Mouse (Mus musculus): ENCODE measurements around the gene Mrpl23. TPM values are rescaled to one million over a fixed set of nuclear protein-coding genes. Genes with fewer than 3 reads are reported as not detected.
A peak's percentile ranks its signal among the peaks of the same experiment; 100 is the strongest.

Gene Mrpl23
- 10 to 100 TPM; 16.1 to 39.0 TPM for total RNA-seq (2021)

DNA sequence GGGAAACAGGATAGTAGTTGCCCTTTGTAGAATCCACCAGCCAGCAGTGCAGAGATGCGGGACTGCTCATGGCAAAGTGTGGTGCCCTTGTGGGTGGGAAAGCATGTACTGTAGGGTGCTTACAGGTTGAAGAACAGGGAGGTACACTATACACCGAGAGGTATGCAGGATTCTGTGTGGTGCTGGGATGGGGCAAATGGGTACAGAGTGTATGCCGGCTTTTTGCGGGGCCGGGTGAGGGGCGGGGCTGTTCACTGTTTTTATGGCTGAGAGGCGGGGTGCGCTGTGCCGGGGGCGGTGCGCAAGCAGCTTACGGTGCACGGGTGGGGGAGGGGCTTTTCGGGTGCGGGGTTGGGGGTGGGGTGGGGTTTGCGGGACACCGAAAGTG, at the start of gene Mrpl23:
Gene Mrpl23, plus strand, starts transcription at position 16 of the 388 bp plus-strand sequence.
- no peak for DNase-seq (ENCODE audit: low spot score)
- intact Hi-C loops (cut with DNase I), result no loop called here

DNA sequence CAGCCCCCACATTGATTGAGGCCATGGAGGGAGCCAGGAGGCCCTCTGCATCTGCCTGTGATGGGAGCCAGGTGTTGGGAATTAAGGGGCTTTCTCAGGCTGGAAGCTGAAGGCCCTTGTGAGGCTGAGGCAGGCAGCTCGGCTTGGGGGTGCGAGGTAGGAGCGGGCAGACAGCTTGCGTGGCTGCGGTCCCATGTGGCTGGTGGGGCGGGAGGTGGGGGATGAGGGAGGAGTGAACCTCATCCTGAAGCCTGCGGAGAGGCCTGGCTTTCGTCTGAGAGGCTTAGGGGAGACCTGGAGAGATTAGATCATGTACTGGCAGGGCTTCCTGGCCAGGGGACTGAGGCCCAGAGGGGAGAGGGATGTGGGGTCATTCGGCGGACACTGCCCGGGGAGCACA, 49.4 kb upstream of the Mrpl23 start:
- no peak for DNase-seq (ENCODE audit: low spot score)
- intact Hi-C loops (cut with DNase I), result loop anchor here (5.0 kb wide), 2 partner anchors 54 to 146 kb away; no protein-coding TSS in a partner anchor

DNA sequence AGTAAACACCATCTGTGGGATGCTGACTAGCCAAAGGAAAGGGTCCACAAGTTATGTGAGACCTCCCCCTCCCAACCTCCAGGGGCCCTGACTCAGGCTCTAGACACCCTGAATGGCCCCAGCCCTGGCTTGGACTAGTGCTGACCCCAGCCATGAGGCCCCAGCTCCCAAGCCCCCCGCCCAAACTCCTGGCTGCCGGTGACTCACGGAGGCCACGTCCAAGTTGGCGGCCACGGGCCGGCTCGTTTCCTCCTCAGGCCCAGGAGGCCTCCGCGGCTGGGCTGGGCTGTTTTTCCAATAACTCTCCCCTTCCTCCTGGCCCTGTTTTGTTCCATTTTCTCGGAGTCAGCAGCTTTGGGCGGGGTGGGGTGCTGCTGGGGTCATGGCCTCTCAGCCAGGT, 47.7 kb upstream of the Mrpl23 start:
- DNase-seq (ENCODE audit: low spot score), result peak; percentile 76
- intact Hi-C loops (cut with DNase I), result loop anchor here (5.0 kb wide), 2 partner anchors 53 to 147 kb away; no protein-coding TSS in a partner anchor

DNA sequence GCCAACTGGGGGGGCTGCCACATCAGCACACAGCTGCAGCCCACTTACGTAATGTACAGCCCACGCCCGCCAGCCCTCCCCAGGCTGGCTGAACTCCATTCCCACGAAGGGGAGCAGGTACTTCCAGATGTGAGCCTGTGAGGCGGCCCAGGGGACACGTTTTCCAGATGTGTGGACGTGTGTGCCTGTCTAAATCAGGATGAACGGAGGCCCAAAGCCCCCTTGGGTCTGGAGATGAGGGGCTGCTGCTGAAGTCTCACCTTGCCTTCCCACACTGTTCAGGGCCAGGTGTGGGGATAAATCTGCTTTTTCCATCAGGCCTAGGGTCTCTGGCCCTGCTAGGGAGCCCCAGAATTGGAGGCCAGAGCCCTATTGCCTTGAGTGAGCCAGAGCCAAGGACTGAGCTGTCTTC, 45.7 kb upstream of the Mrpl23 start:
- intact Hi-C loops (cut with DNase I), result no loop called here
- no peak for DNase-seq (ENCODE audit: low spot score)

DNA sequence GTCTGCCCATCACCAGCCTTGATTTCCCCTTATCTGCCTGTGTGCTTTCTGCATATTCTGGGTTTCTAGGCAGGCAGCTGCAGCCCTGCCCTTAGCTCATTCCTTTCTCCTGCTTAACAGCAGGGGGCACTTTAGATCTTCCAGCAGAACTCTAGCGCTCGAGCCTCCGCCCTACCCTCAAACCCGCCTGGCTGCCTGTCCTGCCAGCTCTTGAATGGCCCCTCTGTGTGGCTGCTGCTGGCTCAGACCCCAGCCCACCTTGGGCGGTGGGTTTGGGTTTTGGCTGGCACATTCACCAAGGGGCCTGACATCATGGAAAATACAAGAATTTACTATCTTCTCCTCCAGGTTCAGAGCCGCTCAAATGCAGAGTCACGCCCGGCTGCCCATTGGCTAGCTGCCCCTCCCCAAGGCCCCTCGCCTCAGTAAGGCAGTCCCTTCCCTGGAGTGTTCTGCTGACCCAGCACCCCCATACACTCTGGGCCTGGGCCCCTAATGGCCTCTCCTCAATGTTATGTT, 45.1 kb upstream of the Mrpl23 start:
- DNase-seq (ENCODE audit: low spot score), result no peak
- intact Hi-C loops (cut with DNase I), result no loop called here

DNA sequence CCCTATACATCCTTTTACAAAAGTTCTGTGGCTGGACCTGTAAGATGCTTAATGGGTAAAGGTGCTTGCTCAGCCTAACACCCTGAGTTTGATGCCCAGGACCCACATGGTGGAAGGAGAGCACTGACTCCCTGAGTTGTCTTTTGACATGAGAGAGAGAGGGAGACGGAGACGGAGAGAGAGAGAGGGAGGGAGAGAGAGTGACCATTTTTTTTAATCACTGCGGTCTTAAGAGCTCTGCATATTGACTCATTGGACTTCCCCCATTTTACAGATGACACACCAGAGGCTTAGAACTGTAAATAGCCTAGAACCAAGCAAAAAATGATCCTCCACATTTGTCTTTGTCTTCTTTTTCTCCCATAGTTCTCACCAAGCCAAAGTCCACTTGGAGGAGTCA, 44.4 kb upstream of the Mrpl23 start:
- intact Hi-C loops (cut with DNase I), result no loop called here
- DNase-seq (ENCODE audit: low spot score), result no peak

DNA sequence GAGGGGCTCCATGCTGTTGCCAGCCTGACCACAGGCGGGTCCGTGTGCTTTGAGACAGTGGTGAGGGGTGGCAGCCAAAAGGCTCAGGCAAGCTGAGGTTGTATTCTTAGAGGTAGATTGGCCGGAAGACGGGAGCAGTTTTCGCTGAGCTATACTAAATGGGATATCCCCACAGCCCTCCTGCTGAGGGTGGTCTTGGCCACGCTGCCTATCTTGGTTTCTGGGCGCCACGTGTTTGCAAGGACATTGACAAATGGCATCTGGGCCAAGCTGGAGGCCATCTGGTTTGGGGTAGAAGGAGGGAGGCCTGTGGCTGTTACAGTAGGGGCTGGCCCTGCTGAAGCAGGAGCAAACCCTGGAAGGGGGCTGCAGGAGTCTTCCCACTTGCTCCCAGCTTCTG, 39.0 kb upstream of the Mrpl23 start:
- DNase-seq (ENCODE audit: low spot score), result no peak
- intact Hi-C loops (cut with DNase I), result no loop called here

DNA sequence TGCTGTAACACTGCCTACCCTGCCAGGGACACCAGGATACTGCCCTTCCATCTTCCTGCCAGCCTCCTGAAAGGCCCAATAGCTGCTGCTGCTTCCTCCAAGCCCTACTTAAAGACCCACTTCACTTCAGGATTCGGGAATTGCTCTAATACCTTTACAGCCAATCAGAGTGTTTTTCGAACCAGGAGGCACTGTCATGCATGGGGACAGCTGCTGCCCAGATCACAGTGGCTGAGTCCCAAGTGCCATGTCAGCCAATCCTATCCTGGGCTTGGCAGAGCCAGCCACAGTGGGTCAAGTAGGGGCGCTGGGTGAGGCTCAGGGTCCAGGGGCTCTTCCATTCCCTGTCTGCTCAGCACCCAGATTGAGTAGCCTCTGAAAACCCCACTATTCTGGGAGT, 36.3 kb upstream of the Mrpl23 start:
- DNase-seq (ENCODE audit: low spot score), result no peak
- intact Hi-C loops (cut with DNase I), result loop anchor here (5.0 kb wide), 1 partner anchor 179 kb away; no protein-coding TSS in a partner anchor

DNA sequence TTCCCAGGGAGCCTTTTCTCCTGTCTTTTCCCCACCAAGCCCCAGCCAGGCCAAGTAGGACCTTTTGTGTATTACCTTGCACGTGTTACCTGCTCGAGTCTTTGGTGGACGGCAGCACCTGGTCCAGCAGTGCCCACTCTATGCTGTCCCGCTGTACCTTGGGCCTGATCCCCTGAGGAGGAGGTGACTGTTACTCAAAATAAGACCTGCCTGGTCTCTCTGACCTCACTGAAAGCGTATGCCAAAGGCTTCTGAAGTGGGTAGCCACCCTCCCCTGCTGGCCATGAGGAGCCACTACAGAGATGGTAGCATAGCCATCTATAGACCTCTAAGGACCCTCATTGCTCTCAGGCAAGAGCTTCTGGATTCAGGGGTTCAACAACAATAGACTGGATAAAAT, 35.7 kb upstream of the Mrpl23 start:
- intact Hi-C loops (cut with DNase I), result loop anchor here (1.0 to 5.0 kb wide), 2 partner anchors 56 to 179 kb away; no protein-coding TSS in a partner anchor
- no peak for DNase-seq (ENCODE audit: low spot score)

DNA sequence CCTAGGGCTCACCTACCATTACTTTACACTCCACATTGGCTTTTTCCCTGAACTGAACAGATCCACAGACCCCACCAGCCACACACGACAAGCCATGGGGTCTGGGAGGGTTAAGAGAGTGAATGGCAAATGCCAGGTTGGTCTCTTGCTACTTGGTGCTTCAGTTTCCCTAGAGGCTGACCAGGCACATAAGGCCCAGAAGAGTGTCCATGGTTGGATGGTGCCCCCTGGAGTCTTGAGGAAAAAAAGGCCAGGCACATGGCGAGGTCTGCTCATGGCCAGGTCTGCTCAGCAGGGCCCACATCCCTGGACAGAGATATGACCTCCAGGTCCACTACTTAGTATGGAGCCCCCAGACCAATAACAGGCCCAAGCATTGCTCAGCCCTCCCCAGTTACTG, 34.7 kb upstream of the Mrpl23 start:
- DNase-seq (ENCODE audit: low spot score), result peak; percentile 34
- intact Hi-C loops (cut with DNase I), result loop anchor here (1.0 to 5.0 kb wide), 3 partner anchors 57 to 180 kb away; no protein-coding TSS in a partner anchor

DNA sequence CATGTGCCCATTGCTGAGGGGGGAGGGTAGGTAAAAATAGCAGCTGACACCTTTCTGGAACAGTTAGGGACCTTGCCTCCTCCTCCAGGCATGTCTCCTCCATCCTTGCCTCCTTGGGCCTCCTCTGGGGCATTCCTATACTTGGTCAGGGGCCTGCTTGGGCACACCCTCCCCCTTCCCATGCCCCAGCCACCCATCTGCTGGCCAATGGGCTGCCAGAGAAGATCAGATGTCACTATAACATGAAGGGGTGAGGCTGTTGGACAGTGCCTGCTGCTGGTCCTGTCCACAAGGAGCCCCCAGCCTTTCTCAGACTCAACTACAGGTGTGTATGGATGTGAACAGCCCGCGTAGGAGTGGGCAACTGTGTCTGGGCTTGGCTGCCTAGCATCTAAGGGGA, 33.9 kb upstream of the Mrpl23 start, which contains the start of gene Tnnt3:
Gene Tnnt3, plus strand, starts transcription at position 262 of the 400 bp plus-strand sequence.
- intact Hi-C loops (cut with DNase I), result loop anchor here (2.0 to 5.0 kb wide), 2 partner anchors 164 to 181 kb away; no protein-coding TSS in a partner anchor
- DNase-seq (ENCODE audit: low spot score), result no peak

DNA sequence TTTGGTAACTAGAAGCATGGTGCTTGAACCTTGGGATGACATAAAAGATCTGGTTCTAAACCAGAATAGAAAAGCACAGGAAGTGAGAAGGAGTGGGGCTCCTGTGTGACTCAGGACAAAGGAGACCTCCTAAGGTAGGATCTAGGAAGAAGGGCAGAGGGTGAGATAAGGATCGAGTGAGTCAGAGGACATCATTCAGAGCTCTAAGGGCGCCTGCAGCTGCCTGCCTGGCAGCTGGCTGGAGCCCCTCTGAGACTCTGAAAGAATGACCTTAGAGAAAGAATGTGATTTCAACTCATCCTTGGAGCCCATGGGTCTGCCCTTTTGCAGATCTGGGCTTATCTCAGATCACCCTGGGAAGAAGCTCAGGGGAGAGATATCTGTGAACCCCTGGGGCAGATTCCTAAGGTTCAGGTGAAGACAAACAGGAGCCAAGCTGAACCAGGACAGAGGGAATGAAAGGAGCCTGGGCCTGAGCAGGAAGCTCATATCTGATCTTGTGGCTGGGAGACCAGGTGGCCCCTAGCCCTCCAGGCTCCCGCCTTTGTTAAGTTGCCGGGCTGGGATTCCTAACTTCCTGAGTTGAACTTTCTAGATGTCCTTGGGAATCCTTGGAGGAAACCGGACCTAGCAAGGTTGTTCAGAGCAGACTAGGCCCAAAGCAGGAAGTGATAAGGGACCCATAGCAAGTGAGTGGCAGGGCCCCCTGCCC, 33.3 kb upstream of the Mrpl23 start:
- no peak for DNase-seq (ENCODE audit: low spot score)
- intact Hi-C loops (cut with DNase I), result loop anchor here (2.0 to 5.0 kb wide), 2 partner anchors 164 to 182 kb away; no protein-coding TSS in a partner anchor

DNA sequence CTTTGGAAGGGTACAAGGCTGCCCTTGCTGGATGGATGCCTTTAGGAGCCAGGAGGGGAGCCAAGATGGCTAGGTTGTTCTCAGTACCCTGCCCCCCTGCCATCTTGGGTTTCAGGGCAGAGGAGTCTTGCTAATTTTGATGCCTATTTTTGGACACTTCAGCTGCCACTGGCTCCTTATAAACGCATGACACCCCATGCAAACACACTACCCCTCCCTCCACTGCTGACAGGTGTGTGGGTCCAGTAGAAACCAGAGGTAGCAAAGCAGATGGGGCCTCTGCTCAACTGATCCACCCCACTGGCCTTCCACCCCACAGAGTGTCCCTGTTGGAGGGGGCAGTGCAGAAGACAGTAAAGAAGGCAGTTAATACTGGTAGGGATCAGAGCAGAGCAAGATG, 32.5 kb upstream of the Mrpl23 start:
- no peak for DNase-seq (ENCODE audit: low spot score)
- intact Hi-C loops (cut with DNase I), result no loop called here

DNA sequence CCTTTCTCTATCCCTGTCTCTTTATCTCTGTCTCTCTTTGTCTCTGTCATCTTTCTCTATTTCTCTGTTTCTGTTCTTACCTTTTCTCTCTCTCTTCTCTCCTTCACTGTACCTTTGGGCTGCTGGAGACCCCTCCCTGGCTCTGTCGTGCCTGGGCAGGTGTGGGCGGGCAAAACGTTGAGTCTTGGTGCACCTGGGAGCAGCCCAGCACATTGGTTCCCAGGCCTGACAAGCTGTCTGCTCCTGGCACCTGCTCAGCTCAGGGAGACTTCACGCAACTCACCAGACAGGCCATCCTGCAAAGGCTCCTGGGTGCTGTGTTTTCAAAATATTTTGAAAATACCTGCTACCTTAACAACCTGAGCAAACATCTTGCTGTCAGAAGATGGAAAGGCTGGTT, 29.3 kb upstream of the Mrpl23 start:
- no peak for DNase-seq (ENCODE audit: low spot score)
- intact Hi-C loops (cut with DNase I), result no loop called here

DNA sequence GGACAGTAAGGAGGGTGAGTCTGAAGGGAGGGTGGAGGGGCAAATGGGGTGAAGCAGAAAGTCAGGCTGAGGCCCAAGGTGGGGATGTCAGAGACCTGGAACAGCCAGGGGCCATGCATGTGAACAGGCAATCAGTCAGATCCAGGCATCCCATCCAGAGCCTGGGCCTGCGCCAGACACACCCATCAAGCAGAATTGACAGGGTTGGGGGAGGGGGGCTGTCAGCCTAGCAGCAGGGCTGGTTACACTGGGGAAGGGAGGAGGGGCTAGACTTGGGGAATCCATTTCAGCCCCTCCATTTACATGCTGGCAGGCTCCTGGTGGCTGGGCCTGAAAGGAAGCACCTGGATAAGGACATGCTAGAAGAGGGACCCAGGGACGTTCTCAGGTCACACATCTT, 26.5 kb upstream of the Mrpl23 start:
- intact Hi-C loops (cut with DNase I), result no loop called here

DNA sequence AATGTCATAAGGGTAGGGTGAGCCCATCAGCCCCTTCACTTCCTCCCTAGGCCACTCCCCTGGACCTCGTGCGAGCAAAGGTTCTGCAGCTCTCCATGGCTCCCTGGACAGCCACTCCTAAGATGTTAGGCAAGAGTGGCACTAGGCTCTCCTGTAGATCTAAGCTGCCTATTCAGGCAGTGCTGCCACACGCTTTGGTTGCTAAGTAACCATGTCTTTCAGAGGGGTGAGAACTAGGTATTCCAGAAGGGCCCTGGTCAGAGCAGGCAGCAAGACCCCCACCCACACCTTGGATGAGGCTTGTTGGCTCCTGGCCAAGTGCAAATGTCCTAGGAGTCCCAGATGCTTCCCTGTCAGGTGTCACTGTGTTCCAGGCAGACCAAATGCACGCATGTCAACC, 26.0 kb upstream of the Mrpl23 start:
- no peak for DNase-seq (ENCODE audit: low spot score)

More for the DNA sequence above, 26.5 kb upstream of the Mrpl23 start:
- no peak for DNase-seq (ENCODE audit: low spot score)

DNA sequence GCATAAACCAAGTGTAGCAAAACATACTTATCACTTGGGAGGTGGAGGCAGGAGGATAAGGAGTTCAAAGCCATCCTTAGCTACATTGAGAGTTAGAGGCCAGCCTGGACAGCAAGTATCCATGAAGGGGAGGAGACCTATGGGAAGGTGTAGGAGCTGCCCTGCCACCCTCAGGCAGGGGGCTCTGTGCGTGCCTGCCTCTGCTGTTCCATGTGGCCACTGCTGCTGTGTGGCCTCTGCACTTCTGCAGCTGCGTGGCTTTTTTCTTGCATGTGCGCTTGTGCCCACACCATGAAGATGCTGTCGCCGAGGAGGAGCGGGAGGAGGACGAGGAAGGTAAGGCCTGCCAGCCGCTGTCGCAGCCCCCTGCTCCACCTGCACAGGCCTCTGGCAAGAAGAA, 25.0 kb upstream of the Mrpl23 start:
- intact Hi-C loops (cut with DNase I), result no loop called here
- no peak for DNase-seq (ENCODE audit: low spot score)

More for the DNA sequence above, 26.0 kb upstream of the Mrpl23 start:
- intact Hi-C loops (cut with DNase I), result no loop called here

DNA sequence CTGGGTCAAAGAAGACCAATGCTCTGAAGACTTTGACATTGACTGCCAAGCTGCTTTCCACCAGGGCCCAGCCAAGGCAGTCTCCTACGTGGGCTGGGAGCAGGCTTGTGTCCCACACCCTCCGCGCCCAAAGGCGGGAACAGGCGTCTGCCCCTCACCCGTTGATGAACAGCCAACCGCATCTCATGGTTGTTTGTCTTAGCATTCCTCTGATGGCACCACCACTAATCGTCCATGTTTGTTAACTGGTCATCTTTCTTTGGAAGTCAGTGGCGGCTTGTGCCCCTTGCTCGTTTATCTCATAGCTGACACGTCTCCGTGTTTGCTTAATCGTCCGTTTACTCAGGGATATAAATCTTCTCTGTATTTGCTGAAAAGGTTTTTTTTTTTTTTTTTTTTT, 23.0 kb upstream of the Mrpl23 start:
- intact Hi-C loops (cut with DNase I), result no loop called here

DNA sequence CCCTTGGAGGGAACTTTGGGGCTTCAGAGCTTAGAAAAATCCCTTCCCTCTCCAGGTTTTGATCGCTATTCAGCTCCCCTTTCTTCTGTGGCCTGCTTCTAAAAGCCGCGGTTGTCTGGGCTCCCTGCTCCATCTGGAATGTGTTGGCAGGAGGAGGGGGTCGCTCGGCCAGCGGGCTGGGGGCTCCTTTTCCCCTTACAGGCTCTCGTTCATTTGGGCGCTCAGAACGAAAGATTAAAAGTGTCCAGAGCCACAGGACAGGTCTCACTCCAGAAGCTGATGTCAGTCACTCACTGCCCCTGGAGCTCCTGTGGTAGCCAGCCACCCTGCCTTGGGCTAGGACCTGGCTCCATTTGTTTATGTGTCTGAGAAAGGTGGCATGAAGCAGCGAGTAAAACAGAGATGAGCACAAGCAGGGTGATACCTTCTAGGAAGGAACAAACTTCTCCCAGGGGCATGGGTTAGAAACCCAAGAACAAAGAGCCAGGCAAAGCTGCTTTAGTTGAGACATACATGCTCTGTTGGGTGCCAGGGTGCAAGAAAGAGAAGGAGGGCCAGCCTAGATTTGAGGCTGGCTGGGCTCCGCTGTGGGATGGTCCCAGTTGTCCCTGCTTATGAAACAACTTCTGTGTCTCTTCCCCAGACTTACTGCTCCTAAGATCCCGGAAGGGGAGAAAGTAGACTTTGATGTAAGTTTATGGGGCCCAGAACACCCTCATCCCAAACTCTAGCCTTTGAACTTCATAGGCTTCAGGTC, 22.3 kb upstream of the Mrpl23 start:
- no peak for DNase-seq (ENCODE audit: low spot score)
- intact Hi-C loops (cut with DNase I), result no loop called here

More for the DNA sequence above, 23.0 kb upstream of the Mrpl23 start:
- DNase-seq (ENCODE audit: low spot score), result no peak

DNA sequence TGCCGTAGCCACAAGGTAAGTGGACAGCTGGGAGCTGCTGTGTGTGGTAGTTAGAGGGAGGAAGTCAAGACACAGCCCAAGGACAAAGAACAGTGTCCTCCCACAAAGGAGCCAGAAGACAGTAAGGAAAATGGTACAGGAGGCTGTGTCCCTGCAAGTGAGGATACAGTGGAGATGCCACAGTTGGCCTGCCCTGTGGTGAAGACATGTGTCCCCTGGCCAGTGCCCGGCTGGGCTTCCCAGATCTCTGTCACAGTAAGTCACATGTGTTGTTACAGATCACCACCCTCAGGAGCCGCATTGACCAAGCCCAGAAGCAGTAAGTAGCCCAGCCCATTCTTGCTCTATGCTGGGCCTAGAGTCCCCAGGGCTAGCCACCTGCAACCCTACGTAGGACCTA, 18.4 kb upstream of the Mrpl23 start:
- intact Hi-C loops (cut with DNase I), result no loop called here
- DNase-seq (ENCODE audit: low spot score), result no peak
